Comparison of ENCODE assay signal across 7 mouse cellular contexts in the genomic region with DNA sequence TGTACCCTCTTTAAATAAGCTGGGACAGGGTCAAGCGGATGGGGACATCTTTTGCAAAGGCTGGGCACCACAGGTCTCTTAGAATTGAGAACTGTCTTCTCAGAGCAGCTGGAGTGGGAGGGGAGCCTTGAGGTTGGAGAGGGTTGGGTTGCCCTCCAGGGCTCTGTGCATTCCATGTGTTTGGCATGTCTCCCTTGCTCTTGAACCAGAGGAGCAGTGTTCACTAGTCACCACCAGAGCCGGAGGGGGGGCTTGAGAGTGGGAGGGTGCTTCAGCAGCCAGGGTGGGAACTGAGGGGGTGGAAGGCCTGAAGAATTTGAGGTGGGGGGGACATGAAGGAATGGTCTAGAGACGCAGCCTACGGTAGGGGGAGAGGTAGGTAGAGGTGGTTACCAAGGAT. TPM values are rescaled to one million over a fixed set of nuclear protein-coding genes. Genes with fewer than 3 reads are reported as not detected.
DNase-seq lines count a peak whose midpoint lies in the region; ATAC-seq lines count a peak whose summit lies in the region.

No protein-coding gene starts in this region.

- ATAC-seq in liver, embryonic 11.5 days (replicated peaks; ENCODE audit: low FRiP score): no peak
- ATAC-seq in forebrain, embryonic 13.5 days: no peak
- no peak for ATAC-seq in intestine, embryonic 15.5 days
- no peak for ATAC-seq in neural tube, embryonic 14.5 days (ENCODE audit: low read depth)

- H3K27me3 ChIP-seq in liver, embryonic 11.5 days (replicated peaks; ENCODE audit: control insufficient read depth, insufficient read depth, low read length): no peaks in the 10 kb centered on the region
- H3K27me3 ChIP-seq in forebrain, embryonic 13.5 days: no peaks in the 10 kb centered on the region
- H3K27me3 ChIP-seq in intestine, embryonic 15.5 days (replicated peaks): no peaks in the 10 kb centered on the region
- H3K27me3 ChIP-seq in neural tube, embryonic 14.5 days (ENCODE audit: control insufficient read depth, insufficient read depth, low read length): no peaks in the 10 kb centered on the region

- H3K27ac ChIP-seq in liver, embryonic 11.5 days (ENCODE audit: low read depth, low read length): no peak overlapping the region
- peak overlapping the region; percentile 94; the same call in 1 of the 2 replicates for H3K27ac ChIP-seq in forebrain, embryonic 13.5 days
- peak overlapping the region; percentile 92 for H3K27ac ChIP-seq in intestine, embryonic 15.5 days
- H3K27ac ChIP-seq in neural tube, embryonic 14.5 days (ENCODE audit: low read depth, low read length): no peak overlapping the region

- H3K4me1 ChIP-seq in liver, embryonic 11.5 days (replicated peaks; ENCODE audit: control insufficient read depth, insufficient read depth, low read length): peaks cover 14% of the 10 kb centered on the region
- H3K4me1 ChIP-seq in forebrain, embryonic 13.5 days: peaks cover 40% of the 10 kb centered on the region
- H3K4me1 ChIP-seq in intestine, embryonic 15.5 days (replicated peaks): peaks cover 52% of the 10 kb centered on the region
- peaks cover 31% of the 10 kb centered on the region for H3K4me1 ChIP-seq in neural tube, embryonic 14.5 days (ENCODE audit: control insufficient read depth, insufficient read depth, low read length)

- peak overlapping the region; percentile 96 for H3K4me2 ChIP-seq in liver, embryonic 11.5 days
- H3K4me2 ChIP-seq in forebrain, embryonic 13.5 days: peak overlapping the region; percentile 69
- H3K4me2 ChIP-seq in intestine, embryonic 15.5 days (replicated peaks): peak overlapping the region; percentile 59
- peak overlapping the region; percentile 73 for H3K4me2 ChIP-seq in neural tube, embryonic 14.5 days (ENCODE audit: low read depth, low read length)

- DNase-seq in liver, embryonic 11.5 days (ENCODE audit: low spot score): no peak
- no peak for DNase-seq in liver
- DNase-seq in left cerebral cortex, adult 18-20 months (ENCODE audit: low spot score in 2 of 2): no peak
- DNase-seq in spleen, postnatal 14 days (ENCODE audit: low spot score in 2 of 2): no peak

- H3K4me3 ChIP-seq in liver, embryonic 11.5 days (ENCODE audit: low read depth, low read length): no peak overlapping the region
- H3K4me3 ChIP-seq in forebrain, embryonic 13.5 days: peak overlapping the region; percentile 67
- peak overlapping the region; percentile 69; the same call in 1 of the 2 replicates for H3K4me3 ChIP-seq in intestine, embryonic 15.5 days (replicated peaks)
- peak overlapping the region; percentile 55; the same call in 1 of the 2 replicates for H3K4me3 ChIP-seq in neural tube, embryonic 14.5 days (ENCODE audit: low read depth, low read length)

- H3K9me3 ChIP-seq in liver, embryonic 11.5 days (ENCODE audit: control insufficient read depth, low read length): no peaks in the 10 kb centered on the region
- no peaks in the 10 kb centered on the region for H3K9me3 ChIP-seq in forebrain, embryonic 13.5 days (replicated peaks)
- H3K9me3 ChIP-seq in intestine, embryonic 15.5 days: no peaks in the 10 kb centered on the region
- H3K9me3 ChIP-seq in neural tube, embryonic 14.5 days (ENCODE audit: control insufficient read depth, low read length): no peaks in the 10 kb centered on the region

- peaks cover 22% of the 10 kb centered on the region for H3K36me3 ChIP-seq in liver, embryonic 11.5 days (ENCODE audit: control insufficient read depth, insufficient read depth, low read length)
- H3K36me3 ChIP-seq in forebrain, embryonic 13.5 days (ENCODE audit: poor library complexity, severe bottlenecking): peaks cover 55% of the 10 kb centered on the region
- H3K36me3 ChIP-seq in intestine, embryonic 15.5 days: peaks cover 30% of the 10 kb centered on the region
- H3K36me3 ChIP-seq in neural tube, embryonic 14.5 days (ENCODE audit: control insufficient read depth, insufficient read depth, low read length): peaks cover 31% of the 10 kb centered on the region

- 75% methylated on average over 4 of the region's 4 CpGs for WGBS in liver, embryonic 11.5 days
- WGBS in forebrain, embryonic 13.5 days: 67% methylated on average over 4 of the region's 4 CpGs
- WGBS in intestine, embryonic 15.5 days: 73% methylated on average over 4 of the region's 4 CpGs
- 76% methylated on average over 4 of the region's 4 CpGs for WGBS in neural tube, embryonic 14.5 days

- no peak overlapping the region for H3K9ac ChIP-seq in liver, embryonic 11.5 days (ENCODE audit: low read depth, low read length)
- 0 out of 2 replicates have a peak overlapping the region, but pooled peaks have one; percentile 34 for H3K9ac ChIP-seq in forebrain, embryonic 13.5 days
- H3K9ac ChIP-seq in intestine, embryonic 15.5 days: no peak overlapping the region
- H3K9ac ChIP-seq in neural tube, embryonic 14.5 days (replicated peaks; ENCODE audit: low read depth, low read length): peak overlapping the region; percentile 68; the same call in 1 of the 2 replicates

RNA-seq across cellular contexts. Expression of gene Tnks1bp1, which starts 1.5 kb away (rescaled TPM):
- 3.4 and 3.7 TPM in 2 replicates for polyA plus RNA-seq in liver, embryonic 11.5 days (2014; fragmentation: Nextera tagmentation; extraction: Ambion mirVana)
- 20.1 and 24.9 TPM in 2 replicates for polyA plus RNA-seq in forebrain, embryonic 13.5 days (2015; fragmentation: Nextera tagmentation; extraction: Ambion mirVana)
- polyA plus RNA-seq in intestine, embryonic 15.5 days (2015; fragmentation: Nextera tagmentation; extraction: Ambion mirVana): 35.2 and 35.5 TPM in 2 replicates
- polyA plus RNA-seq in neural tube, embryonic 14.5 days (2014; fragmentation: Nextera tagmentation; extraction: Ambion mirVana): 6.8 and 10.6 TPM in 2 replicates
- 100 to 1,000 TPM; 128 to 136 TPM for total RNA-seq in left cerebral cortex, adult 18-20 months (2021)

RNA-seq across cellular contexts. Expression of gene P2rx3, which starts 12.0 kb away (rescaled TPM):
- 0.95 and 1.1 TPM in 2 replicates for polyA plus RNA-seq in liver, embryonic 11.5 days (2014; fragmentation: Nextera tagmentation; extraction: Ambion mirVana)
- 0.79 and 0.90 TPM in 2 replicates for polyA plus RNA-seq in forebrain, embryonic 13.5 days (2015; fragmentation: Nextera tagmentation; extraction: Ambion mirVana)
- 1.0 and 1.4 TPM in 2 replicates for polyA plus RNA-seq in intestine, embryonic 15.5 days (2015; fragmentation: Nextera tagmentation; extraction: Ambion mirVana)
- 0.94 and 22.0 TPM in 2 replicates for polyA plus RNA-seq in neural tube, embryonic 14.5 days (2014; fragmentation: Nextera tagmentation; extraction: Ambion mirVana)
- total RNA-seq in left cerebral cortex, adult 18-20 months (2021): 1 to 10 TPM; 1.9 to 2.1 TPM

RNA-seq across cellular contexts. Expression of gene Ssrp1, which starts 12.2 kb away (rescaled TPM):
- 338 and 381 TPM in 2 replicates for polyA plus RNA-seq in liver, embryonic 11.5 days (2014; fragmentation: Nextera tagmentation; extraction: Ambion mirVana)
- 281 and 310 TPM in 2 replicates for polyA plus RNA-seq in forebrain, embryonic 13.5 days (2015; fragmentation: Nextera tagmentation; extraction: Ambion mirVana)
- polyA plus RNA-seq in intestine, embryonic 15.5 days (2015; fragmentation: Nextera tagmentation; extraction: Ambion mirVana): 256 and 258 TPM in 2 replicates
- 152 and 178 TPM in 2 replicates for polyA plus RNA-seq in neural tube, embryonic 14.5 days (2014; fragmentation: Nextera tagmentation; extraction: Ambion mirVana)
- 100 to 1,000 TPM; 105 to 109 TPM for total RNA-seq in left cerebral cortex, adult 18-20 months (2021)

Comparison
In these comparisons a context has a peak if more than half of its experiments do, and no peak if none do; other contexts are left out.
1. H3K27ac ChIP-seq: peak in forebrain, embryonic 13.5 days (single experiment) and intestine, embryonic 15.5 days (single experiment); none in liver, embryonic 11.5 days (single experiment) and neural tube, embryonic 14.5 days (single experiment).
2. H3K9ac ChIP-seq: peak in forebrain, embryonic 13.5 days (single experiment) and neural tube, embryonic 14.5 days (single experiment); none in liver, embryonic 11.5 days (single experiment) and intestine, embryonic 15.5 days (single experiment).
3. Peak in every context shown above with its lines, with median percentiles within 50 percentile points of each other: H3K4me2 ChIP-seq.